Mouse (Mus musculus): ENCODE data around the gene Mrs2. TPM values are rescaled to one million over a fixed set of nuclear protein-coding genes. Genes with fewer than 3 reads are reported as not detected.
"Not testable (repeated sequence)": the region's sequence is repeated elsewhere in the genome, so short reads cannot be mapped to it uniquely, and the experiment has no call there.

Mrs2 gene
- polyA plus RNA-seq, 1 experiment from 2014 or later: 21.8 TPM

- no peak overlapping the region for H3K27ac ChIP-seq (ENCODE audit: low read depth, low read length)
- WGBS: 80% methylated on average over 2 of the region's 2 CpGs
- peaks cover 39% of the 10 kb centered on the region for H3K36me3 ChIP-seq (ENCODE audit: control insufficient read depth, insufficient read depth, low read length)
- no peak overlapping the region for H3K4me3 ChIP-seq (ENCODE audit: low read depth, low read length)
- H3K4me2 ChIP-seq: no peak overlapping the region
- no peaks in the 10 kb centered on the region for H3K9me3 ChIP-seq (ENCODE audit: control insufficient read depth, low read length)
- no peak overlapping the region for H3K9ac ChIP-seq (ENCODE audit: low read depth, low read length)
- DNase-seq (ENCODE audit: low spot score) (no peak), ATAC-seq (replicated peaks; ENCODE audit: low FRiP score) (no peak)
- H3K4me1 ChIP-seq (replicated peaks; ENCODE audit: control insufficient read depth, insufficient read depth, low read length): 0 out of 2 replicates have a peak, but pooled peaks cover 3% of the 10 kb centered on the region
- no peaks in the 10 kb centered on the region for H3K27me3 ChIP-seq (replicated peaks; ENCODE audit: control insufficient read depth, insufficient read depth, low read length)
These were observed 20.6 kb downstream of the Mrs2 start for GRCm38 (mm10) chr13:24999538-24999937.

GRCm38 (mm10) chr13:24993160-24993559 is 27.0 kb downstream of the Mrs2 start:
- ATAC-seq (replicated peaks; ENCODE audit: low FRiP score) (no peak), DNase-seq (ENCODE audit: low spot score) (no peak)
- Histone ChIP-seq H3K27me3 (replicated peaks; ENCODE audit: control insufficient read depth, insufficient read depth, low read length) (no peaks in the 10 kb centered on the region), H3K4me2 (no peak overlapping the region), H3K27ac (ENCODE audit: low read depth, low read length) (no peak overlapping the region), H3K9ac (ENCODE audit: low read depth, low read length) (no peak overlapping the region), H3K9me3 (ENCODE audit: control insufficient read depth, low read length) (no peaks in the 10 kb centered on the region), H3K4me3 (ENCODE audit: low read depth, low read length) (no peak overlapping the region), H3K36me3 (ENCODE audit: control insufficient read depth, insufficient read depth, low read length) (peaks cover 36% of the 10 kb centered on the region), H3K4me1 (replicated peaks; ENCODE audit: control insufficient read depth, insufficient read depth, low read length) (no peaks in the 10 kb centered on the region)
- 56% methylated on average over 2 of the region's 2 CpGs for WGBS

- 84% methylated on average over 6 of the region's 6 CpGs for WGBS
- Histone ChIP-seq H3K4me2 (no peak overlapping the region), H3K9me3 (ENCODE audit: control insufficient read depth, low read length) (no peaks in the 10 kb centered on the region), H3K27ac (ENCODE audit: low read depth, low read length) (no peak overlapping the region), H3K4me1 (replicated peaks; ENCODE audit: control insufficient read depth, insufficient read depth, low read length) (no peaks in the 10 kb centered on the region), H3K9ac (ENCODE audit: low read depth, low read length) (no peak overlapping the region), H3K4me3 (ENCODE audit: low read depth, low read length) (no peak overlapping the region), H3K36me3 (ENCODE audit: control insufficient read depth, insufficient read depth, low read length) (peaks cover 7% of the 10 kb centered on the region; the same call in 1 of the 2 replicates), H3K27me3 (replicated peaks; ENCODE audit: control insufficient read depth, insufficient read depth, low read length) (no peaks in the 10 kb centered on the region)
- ATAC-seq (replicated peaks; ENCODE audit: low FRiP score) (no peak), DNase-seq (ENCODE audit: low spot score) (no peak)
These were observed 31.2 kb downstream of the Mrs2 start for GRCm38 (mm10) chr13:24989006-24989405.

- no peak overlapping the region for H3K27ac ChIP-seq (ENCODE audit: low read depth, low read length)
- peaks cover 3% of the 10 kb centered on the region; the same call in 1 of the 2 replicates for H3K36me3 ChIP-seq (ENCODE audit: control insufficient read depth, insufficient read depth, low read length)
- H3K4me1 ChIP-seq (replicated peaks; ENCODE audit: control insufficient read depth, insufficient read depth, low read length): no peaks in the 10 kb centered on the region
- H3K4me2 ChIP-seq: no peak overlapping the region
- 49% methylated on average over 7 of the region's 7 CpGs for WGBS
- H3K9me3 ChIP-seq (ENCODE audit: control insufficient read depth, low read length): no peaks in the 10 kb centered on the region
- no peak for DNase-seq (ENCODE audit: low spot score)
- ATAC-seq (replicated peaks; ENCODE audit: low FRiP score): peak; percentile 70
- H3K9ac ChIP-seq (ENCODE audit: low read depth, low read length): no peak overlapping the region
- no peak overlapping the region for H3K4me3 ChIP-seq (ENCODE audit: low read depth, low read length)
- no peaks in the 10 kb centered on the region for H3K27me3 ChIP-seq (replicated peaks; ENCODE audit: control insufficient read depth, insufficient read depth, low read length)
These were observed 31.8 kb downstream of the Mrs2 start for GRCm38 (mm10) chr13:24988391-24988790.

- no peak for DNase-seq (ENCODE audit: low spot score)
- no peak overlapping the region for H3K4me3 ChIP-seq (ENCODE audit: low read depth, low read length)
- no peak overlapping the region for H3K4me2 ChIP-seq
- 86% methylated on average over 2 of the region's 2 CpGs for WGBS
- no peaks in the 10 kb centered on the region for H3K27me3 ChIP-seq (replicated peaks; ENCODE audit: control insufficient read depth, insufficient read depth, low read length)
- no peak for ATAC-seq (replicated peaks; ENCODE audit: low FRiP score)
- no peak overlapping the region for H3K9ac ChIP-seq (ENCODE audit: low read depth, low read length)
- no peaks in the 10 kb centered on the region; the same call in 1 of the 2 replicates for H3K36me3 ChIP-seq (ENCODE audit: control insufficient read depth, insufficient read depth, low read length)
- no peaks in the 10 kb centered on the region for H3K9me3 ChIP-seq (ENCODE audit: control insufficient read depth, low read length)
- no peaks in the 10 kb centered on the region for H3K4me1 ChIP-seq (replicated peaks; ENCODE audit: control insufficient read depth, insufficient read depth, low read length)
- H3K27ac ChIP-seq (ENCODE audit: low read depth, low read length): no peak overlapping the region
These were observed 34.7 kb downstream of the Mrs2 start for GRCm38 (mm10) chr13:24985435-24985834.

GRCm38 (mm10) chr13:24981031-24981430 is 39.1 kb downstream of the Mrs2 start:
- ATAC-seq (replicated peaks; ENCODE audit: low FRiP score): no peak
- H3K27me3 ChIP-seq (replicated peaks; ENCODE audit: control insufficient read depth, insufficient read depth, low read length): no peaks in the 10 kb centered on the region
- no peak overlapping the region for H3K27ac ChIP-seq (ENCODE audit: low read depth, low read length)
- no peak overlapping the region for H3K9ac ChIP-seq (ENCODE audit: low read depth, low read length)
- no peaks in the 10 kb centered on the region for H3K9me3 ChIP-seq (ENCODE audit: control insufficient read depth, low read length)
- no peaks in the 10 kb centered on the region for H3K36me3 ChIP-seq (ENCODE audit: control insufficient read depth, insufficient read depth, low read length)
- WGBS: 83% methylated on average over 6 of the region's 6 CpGs
- no peaks in the 10 kb centered on the region for H3K4me1 ChIP-seq (replicated peaks; ENCODE audit: control insufficient read depth, insufficient read depth, low read length)
- DNase-seq (ENCODE audit: low spot score): no peak
- H3K4me3 ChIP-seq (ENCODE audit: low read depth, low read length): no peak overlapping the region
- no peak overlapping the region for H3K4me2 ChIP-seq

- Histone ChIP-seq H3K27me3 (replicated peaks; ENCODE audit: control insufficient read depth, insufficient read depth, low read length) (no peaks in the 10 kb centered on the region), H3K9me3 (ENCODE audit: control insufficient read depth, low read length) (no peaks in the 10 kb centered on the region), H3K4me2 (no peak overlapping the region), H3K9ac (ENCODE audit: low read depth, low read length) (no peak overlapping the region), H3K4me1 (replicated peaks; ENCODE audit: control insufficient read depth, insufficient read depth, low read length) (no peaks in the 10 kb centered on the region), H3K4me3 (ENCODE audit: low read depth, low read length) (no peak overlapping the region), H3K27ac (ENCODE audit: low read depth, low read length) (no peak overlapping the region), H3K36me3 (ENCODE audit: control insufficient read depth, insufficient read depth, low read length) (no peaks in the 10 kb centered on the region)
- peak; percentile 62 for ATAC-seq (replicated peaks; ENCODE audit: low FRiP score)
- WGBS: 63% methylated on average over 5 of the region's 5 CpGs
- no peak for DNase-seq (ENCODE audit: low spot score)
These were observed 42.3 kb downstream of the Mrs2 start for GRCm38 (mm10) chr13:24977820-24978342.

- WGBS: 72% methylated on average over 4 of the region's 4 CpGs
- Histone ChIP-seq H3K36me3 (ENCODE audit: control insufficient read depth, insufficient read depth, low read length) (no peaks in the 10 kb centered on the region), H3K4me3 (ENCODE audit: low read depth, low read length) (no peak overlapping the region), H3K4me1 (replicated peaks; ENCODE audit: control insufficient read depth, insufficient read depth, low read length) (no peaks in the 10 kb centered on the region), H3K27ac (ENCODE audit: low read depth, low read length) (no peak overlapping the region), H3K9ac (ENCODE audit: low read depth, low read length) (no peak overlapping the region), H3K9me3 (ENCODE audit: control insufficient read depth, low read length) (no peaks in the 10 kb centered on the region), H3K4me2 (no peak overlapping the region), H3K27me3 (replicated peaks; ENCODE audit: control insufficient read depth, insufficient read depth, low read length) (no peaks in the 10 kb centered on the region)
- DNase-seq (ENCODE audit: low spot score) (no peak), ATAC-seq (replicated peaks; ENCODE audit: low FRiP score) (no peak)
These were observed 43.8 kb downstream of the Mrs2 start for GRCm38 (mm10) chr13:24976384-24976783.

GRCm38 (mm10) chr13:24971776-24972175 is 48.4 kb downstream of the Mrs2 start:
- H3K4me3 ChIP-seq (ENCODE audit: low read depth, low read length); DNase-seq (ENCODE audit: low spot score); H3K4me2 ChIP-seq; ATAC-seq (replicated peaks; ENCODE audit: low FRiP score); H3K4me1 ChIP-seq (replicated peaks; ENCODE audit: control insufficient read depth, insufficient read depth, low read length); H3K27me3 ChIP-seq (replicated peaks; ENCODE audit: control insufficient read depth, insufficient read depth, low read length); H3K36me3 ChIP-seq (ENCODE audit: control insufficient read depth, insufficient read depth, low read length); H3K27ac ChIP-seq (ENCODE audit: low read depth, low read length); H3K9me3 ChIP-seq (ENCODE audit: control insufficient read depth, low read length); H3K9ac ChIP-seq (ENCODE audit: low read depth, low read length): not testable (repeated sequence)
- 73% methylated on average over 3 of the region's 3 CpGs for WGBS

Data from liver, embryonic 11.5 days (tissue).